Mouse (Mus musculus) cortical plate, adult 2 months (tissue): ENCODE data around the gene Epop.

Experiments used
- CTCF ChIP-seq: fragments of 200-500 bp; IDR thresholded peaks from 2 replicates; pipeline ENCODE4 v1.5.1; 2011; ENCODE audit warnings: mild to moderate bottlenecking, control low read depth, low read length; ENCODE audit not compliant: insufficient read depth; ENCODE audit errors: extremely low read depth
- POLR2A ChIP-seq: fragments of 200-500 bp; IDR thresholded peaks from 2 replicates; pipeline ENCODE4 v1.6.1; 2011; ENCODE audit warnings: mild to moderate bottlenecking, low read length, control low read depth; ENCODE audit not compliant: insufficient read depth; ENCODE audit errors: extremely low read depth

DNA sequence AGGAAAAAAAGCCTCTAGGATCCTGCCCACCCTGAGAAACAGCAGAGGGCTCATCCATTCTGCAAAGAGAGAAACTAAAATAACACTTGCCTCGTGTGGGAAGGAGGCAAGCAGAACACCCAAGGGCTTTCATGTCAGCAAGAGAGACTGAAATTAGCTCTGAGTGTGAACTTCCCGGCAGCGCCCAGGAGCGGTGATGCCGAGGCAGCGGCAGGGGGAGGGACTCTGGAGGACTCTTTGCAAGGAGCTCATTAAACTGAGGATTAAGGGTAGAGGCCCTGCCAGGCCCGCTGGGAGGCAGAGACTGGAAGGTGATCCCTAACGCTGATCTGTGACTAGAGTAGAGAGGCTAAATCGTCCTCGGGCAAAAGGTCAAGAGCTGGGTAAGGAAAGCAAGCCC, 40.3 kb downstream of the Epop start:
- no peak for TF ChIP-seq POLR2A
- TF ChIP-seq CTCF: no peak
